Mouse (Mus musculus): ENCODE results near the gene Hdgf. TPM values are rescaled to one million over a fixed set of nuclear protein-coding genes. Genes with fewer than 3 reads are reported as not detected.

Gene Hdgf
- polyA plus RNA-seq, 1 experiment = 1,011 TPM

GRCm38 (mm10) chr3:87943586-87943985 lies 37.5 kb downstream of the Hdgf start:
- Histone ChIP-seq H3K36me3 (replicated peaks; ENCODE audit: low read length) (peaks cover 65% of the 10 kb centered on the region), H3K27me3 (replicated peaks) (peaks cover 38% of the 10 kb centered on the region), H3K4me3 (replicated peaks) (no peak overlapping the region), H3K9me3 (no peaks in the 10 kb centered on the region), H3K4me1 (peaks cover 30% of the 10 kb centered on the region)
- TF ChIP-seq GATA1 (IDR thresholded peaks at IDR 0.05; ENCODE audit: borderline replicate concordance, low read length) (no peak), FLI1 (IDR thresholded peaks at IDR 0.05; ENCODE audit: low read length) (no peak)

GRCm38 (mm10) chr3:87944838-87945600 lies 38.9 kb downstream of the Hdgf start:
- H3K9me3 ChIP-seq = no peaks in the 10 kb centered on the region
- H3K36me3 ChIP-seq (replicated peaks; ENCODE audit: low read length) = peaks cover 51% of the 10 kb centered on the region
- H3K4me1 ChIP-seq = peaks cover 43% of the 10 kb centered on the region
- peaks cover 53% of the 10 kb centered on the region for H3K27me3 ChIP-seq (replicated peaks)
- no peak overlapping the region for H3K4me3 ChIP-seq (replicated peaks)
- TF ChIP-seq GATA1 (IDR thresholded peaks at IDR 0.05; ENCODE audit: borderline replicate concordance, low read length) = no peak
- TF ChIP-seq FLI1 (IDR thresholded peaks at IDR 0.05; ENCODE audit: low read length) = no peak

- Histone ChIP-seq H3K9me3 (no peaks in the 10 kb centered on the region), H3K27me3 (replicated peaks) (peaks cover 61% of the 10 kb centered on the region)
- TF ChIP-seq FLI1 (IDR thresholded peaks at IDR 0.05; ENCODE audit: low read length) = no peak
- no peak for TF ChIP-seq GATA1 (IDR thresholded peaks at IDR 0.05; ENCODE audit: borderline replicate concordance, low read length)
Measured at GRCm38 (mm10) chr3:87945781-87946540, 39.8 kb downstream of the Hdgf start.

GRCm38 (mm10) chr3:87946541-87946860 lies 40.4 kb downstream of the Hdgf start:
- H3K27me3 ChIP-seq (replicated peaks) = peaks cover 66% of the 10 kb centered on the region
- H3K9me3 ChIP-seq = no peaks in the 10 kb centered on the region
- no peak overlapping the region for H3K4me3 ChIP-seq (replicated peaks)
- peaks cover 38% of the 10 kb centered on the region for H3K36me3 ChIP-seq (replicated peaks; ENCODE audit: low read length)
- H3K4me1 ChIP-seq = peaks cover 47% of the 10 kb centered on the region
- TF ChIP-seq FLI1 (IDR thresholded peaks at IDR 0.05; ENCODE audit: low read length) = no peak
- no peak for TF ChIP-seq GATA1 (IDR thresholded peaks at IDR 0.05; ENCODE audit: borderline replicate concordance, low read length)

More at GRCm38 (mm10) chr3:87945781-87946540, 39.8 kb downstream of the Hdgf start:
- Histone ChIP-seq H3K4me3 (replicated peaks) (no peak overlapping the region), H3K36me3 (replicated peaks; ENCODE audit: low read length) (peaks cover 43% of the 10 kb centered on the region), H3K4me1 (peaks cover 46% of the 10 kb centered on the region)

GRCm38 (mm10) chr3:87947056-87947810 lies 41.1 kb downstream of the Hdgf start:
- Histone ChIP-seq H3K27me3 (replicated peaks) (peaks cover 73% of the 10 kb centered on the region), H3K4me1 (peaks cover 54% of the 10 kb centered on the region), H3K4me3 (replicated peaks) (peak overlapping the region; percentile 53), H3K9me3 (no peaks in the 10 kb centered on the region), H3K36me3 (replicated peaks; ENCODE audit: low read length) (peaks cover 30% of the 10 kb centered on the region)
- no peak for TF ChIP-seq FLI1 (IDR thresholded peaks at IDR 0.05; ENCODE audit: low read length)
- no peak for TF ChIP-seq GATA1 (IDR thresholded peaks at IDR 0.05; ENCODE audit: borderline replicate concordance, low read length)

GRCm38 (mm10) chr3:87947811-87948199 lies 41.7 kb downstream of the Hdgf start:
- H3K9me3 ChIP-seq = no peaks in the 10 kb centered on the region
- peaks cover 25% of the 10 kb centered on the region for H3K36me3 ChIP-seq (replicated peaks; ENCODE audit: low read length)
- no peak for TF ChIP-seq FLI1 (IDR thresholded peaks at IDR 0.05; ENCODE audit: low read length)
- H3K4me1 ChIP-seq = peaks cover 60% of the 10 kb centered on the region
- H3K27me3 ChIP-seq (replicated peaks) = peaks cover 79% of the 10 kb centered on the region
- peak overlapping the region; percentile 70 for H3K4me3 ChIP-seq (replicated peaks)

GRCm38 (mm10) chr3:87948378-87949265 lies 42.5 kb downstream of the Hdgf start, which contains the start of gene Crabp2:
TSS of gene Crabp2 (plus strand) at chr3:87948666.
- Histone ChIP-seq H3K4me3 (replicated peaks) (peak within 1 kb of the TSS; percentile 85), H3K36me3 (replicated peaks; ENCODE audit: low read length) (peaks cover 19% of the 10 kb centered on the region), H3K27me3 (replicated peaks) (peaks cover 87% of the 10 kb centered on the region), H3K9me3 (no peaks in the 10 kb centered on the region), H3K4me1 (peaks cover 62% of the 10 kb centered on the region)
- TF ChIP-seq GATA1 (IDR thresholded peaks at IDR 0.05; ENCODE audit: borderline replicate concordance, low read length) = no peak
- TF ChIP-seq FLI1 (IDR thresholded peaks at IDR 0.05; ENCODE audit: low read length) = no peak

- no peak for TF ChIP-seq FLI1 (IDR thresholded peaks at IDR 0.05; ENCODE audit: low read length)
- no peak for TF ChIP-seq GATA1 (IDR thresholded peaks at IDR 0.05; ENCODE audit: borderline replicate concordance, low read length)
- H3K9me3 ChIP-seq = no peaks in the 10 kb centered on the region
- peaks cover 62% of the 10 kb centered on the region for H3K4me1 ChIP-seq
- H3K4me3 ChIP-seq (replicated peaks) = no peak overlapping the region
- H3K27me3 ChIP-seq (replicated peaks) = peaks cover 94% of the 10 kb centered on the region
- H3K36me3 ChIP-seq (replicated peaks; ENCODE audit: low read length) = peaks cover 11% of the 10 kb centered on the region
Measured at GRCm38 (mm10) chr3:87949266-87949954, 43.3 kb downstream of the Hdgf start.
